17 mouse cellular contexts compared by ENCODE assay signal in the genomic region with DNA sequence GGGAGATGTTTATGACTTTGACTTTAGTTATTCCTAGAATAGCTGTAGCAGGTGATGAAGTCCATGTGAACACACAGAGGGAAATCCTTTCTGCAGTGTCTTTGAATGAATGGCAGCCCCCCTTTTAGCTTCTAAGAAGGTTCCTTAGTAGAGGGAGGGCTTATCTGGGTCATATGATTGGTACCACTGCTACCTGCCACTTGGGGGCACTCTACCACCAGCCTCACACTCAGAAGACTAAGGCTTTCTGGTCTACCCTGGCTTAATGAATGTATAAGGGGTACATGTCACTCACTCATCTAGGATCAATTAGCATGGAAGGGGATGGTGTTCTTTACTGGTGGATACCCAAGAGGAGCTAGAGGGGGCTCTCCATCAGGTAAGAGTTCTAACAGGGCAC. TPM values are rescaled to one million over a fixed set of nuclear protein-coding genes. Genes with fewer than 3 reads are reported as not detected.
A peak's percentile ranks its signal among the peaks of the same experiment; 100 is the strongest.
DNase-seq lines count a peak whose midpoint lies in the region; ATAC-seq and TF ChIP-seq lines count a peak whose summit lies in the region.
"Had no signal": no experiment of that assay in that cellular context is flagged by ENCODE, and none has a peak within 500 bp of the region (broad histone marks: within the 10 kb centered on the region; RNA-seq: fewer than 3 reads in every experiment).

No protein-coding gene starts in this region.

- H3K9ac ChIP-seq in liver, adult 2 months (ENCODE audit: low read depth, low read length) = no peak overlapping the region
- H3K9ac ChIP-seq in liver, embryonic 11.5 days (ENCODE audit: low read depth, low read length) = no peak overlapping the region
- no peak overlapping the region for H3K9ac ChIP-seq in CH12.LX (ENCODE audit: insufficient read depth, low read depth)
- H3K9ac ChIP-seq in forebrain, embryonic 16.5 days (replicated peaks; ENCODE audit: low read depth, low read length) = no peak overlapping the region
- H3K9ac ChIP-seq: lung, embryonic 15.5 days had no signal

- dilution Hi-C loops in CH12.LX (cut with MboI; ENCODE audit: extremely low pct_ligation_motif_present, extremely low pct_unique_long_range_greater_than_20kb, low sequenced_read_pairs) = no loop called here

- no peak for TF ChIP-seq POLR2A in liver, adult 2 months (IDR thresholded peaks at IDR 0.05; ENCODE audit: extremely low read depth, insufficient read depth, low read length)
- TF ChIP-seq POLR2A in CH12.LX (IDR thresholded peaks at IDR 0.05; ENCODE audit: low read depth, low read length) = no peak

- no peaks in the 10 kb centered on the region for H3K79me2 ChIP-seq in liver, adult 2 months (ENCODE audit: control insufficient read depth, insufficient read depth, low read length)
- no peaks in the 10 kb centered on the region for H3K79me2 ChIP-seq in CH12.LX (replicated peaks; ENCODE audit: control insufficient read depth, extremely low read depth, insufficient read depth, poor library complexity, severe bottlenecking)

- no peaks in the 10 kb centered on the region for H3K36me3 ChIP-seq in liver, adult 2 months (ENCODE audit: control insufficient read depth, insufficient read depth, low read length)
- H3K36me3 ChIP-seq in liver, embryonic 11.5 days (ENCODE audit: control insufficient read depth, insufficient read depth, low read length) = no peaks in the 10 kb centered on the region
- no peaks in the 10 kb centered on the region for H3K36me3 ChIP-seq in CH12.LX (replicated peaks in 1 of 2; ENCODE audit: control insufficient read depth in 1 of 2, insufficient read depth in 1 of 2, low read length in 1 of 2)
- no peaks in the 10 kb centered on the region for H3K36me3 ChIP-seq in forebrain, embryonic 16.5 days (ENCODE audit: control insufficient read depth, insufficient read depth)
- H3K36me3 ChIP-seq: lung, embryonic 15.5 days had no signal

- ATAC-seq in liver, embryonic 11.5 days (replicated peaks; ENCODE audit: low FRiP score) = no peak
- ATAC-seq in forebrain, embryonic 16.5 days = no peak

- no peak overlapping the region for H3K27ac ChIP-seq in liver, adult 2 months (replicated peaks; ENCODE audit: insufficient read depth, low read depth, low read length)
- no peak overlapping the region for H3K27ac ChIP-seq in liver, embryonic 11.5 days (ENCODE audit: low read depth, low read length)
- no peak overlapping the region for H3K27ac ChIP-seq in CH12.LX (ENCODE audit: insufficient read depth, low read depth)
- no peak overlapping the region for H3K27ac ChIP-seq in forebrain, embryonic 16.5 days (ENCODE audit: low read length)
- H3K27ac ChIP-seq: lung, embryonic 15.5 days had no signal

- no peak for TF ChIP-seq EP300 in CH12.LX (IDR thresholded peaks at IDR 0.05; ENCODE audit: low read length)

- DNase-seq in frontal cortex, postnatal 36 days (ENCODE audit: low spot score in 2 of 2) = peak; percentile 5 to 11
- DNase-seq in frontal cortex, postnatal 10 days (ENCODE audit: low spot score in 2 of 2) = no peak
- peak; percentile 45 for DNase-seq in liver, adult 2 months (ENCODE audit: extremely low read depth, low read depth, low spot score)
- no peak for DNase-seq in liver, embryonic 11.5 days (ENCODE audit: low spot score)
- peak; percentile 34 for DNase-seq in CH12.LX (ENCODE audit: extremely low read depth)
- peak; percentile 49 for DNase-seq in R1 (ENCODE audit: low read depth, low spot score)
- DNase-seq in urinary bladder, postnatal 25 days (ENCODE audit: low spot score) = no peak
- DNase-seq: cerebellum, adult 11-12 months; embryo, embryonic 11 days; kidney, adult 11 months had no signal

- no peaks in the 10 kb centered on the region for H3K27me3 ChIP-seq in liver, adult 2 months (ENCODE audit: control insufficient read depth, insufficient read depth, low read length)
- H3K27me3 ChIP-seq in liver, embryonic 11.5 days (replicated peaks; ENCODE audit: control insufficient read depth, insufficient read depth, low read length) = no peaks in the 10 kb centered on the region
- no peaks in the 10 kb centered on the region for H3K27me3 ChIP-seq in CH12.LX (replicated peaks)
- no peaks in the 10 kb centered on the region for H3K27me3 ChIP-seq in forebrain, embryonic 16.5 days (replicated peaks; ENCODE audit: control insufficient read depth, insufficient read depth, low read length)
- H3K27me3 ChIP-seq: lung, embryonic 15.5 days had no signal

- H3K9me3 ChIP-seq in liver, embryonic 11.5 days (ENCODE audit: control insufficient read depth, low read length) = no peaks in the 10 kb centered on the region
- peaks cover 4% of the 10 kb centered on the region for H3K9me3 ChIP-seq in CH12.LX (replicated peaks; ENCODE audit: low read length)
- H3K9me3 ChIP-seq in forebrain, embryonic 16.5 days (ENCODE audit: control insufficient read depth, low read length) = no peaks in the 10 kb centered on the region
- H3K9me3 ChIP-seq: lung, embryonic 15.5 days had no signal

- TF ChIP-seq RAD21 in CH12.LX (IDR thresholded peaks at IDR 0.05; ENCODE audit: low read depth, low read length) = peak; percentile 58

- TF ChIP-seq CTCF in liver, adult 2 months (IDR thresholded peaks at IDR 0.05; ENCODE audit: low read depth, low read length) = peak; percentile 75
- peak in 1 of 2 experiments; percentile 59 for TF ChIP-seq CTCF in CH12.LX (conservative IDR thresholded peaks at IDR 0.05 in 1 of 2, IDR thresholded peaks at IDR 0.05 in 1 of 2; ENCODE audit: low read depth in 2 of 2, low read length in 2 of 2)

- H3K4me2 ChIP-seq in liver, embryonic 11.5 days = no peak overlapping the region
- H3K4me2 ChIP-seq in CH12.LX (ENCODE audit: insufficient read depth, low read depth, poor library complexity, severe bottlenecking) = no peak overlapping the region
- H3K4me2 ChIP-seq in forebrain, embryonic 16.5 days (ENCODE audit: low read length) = no peak overlapping the region
- H3K4me2 ChIP-seq: lung, embryonic 15.5 days; midbrain, embryonic 11.5 days had no signal

- H3K4me1 ChIP-seq in liver, adult 2 months (ENCODE audit: control insufficient read depth, insufficient read depth, low read length) = no peaks in the 10 kb centered on the region
- H3K4me1 ChIP-seq in liver, embryonic 11.5 days (replicated peaks; ENCODE audit: control insufficient read depth, insufficient read depth, low read length) = no peaks in the 10 kb centered on the region
- no peaks in the 10 kb centered on the region for H3K4me1 ChIP-seq in CH12.LX (ENCODE audit: control insufficient read depth in 1 of 2, insufficient read depth in 2 of 2)
- H3K4me1 ChIP-seq in forebrain, embryonic 16.5 days (replicated peaks; ENCODE audit: control insufficient read depth, insufficient read depth, low read length) = peaks cover 9% of the 10 kb centered on the region; the same call in 1 of the 2 replicates

- in situ Hi-C loops in CH12.LX (cut with MboI; ENCODE audit: low pct_ligation_motif_present, low pct_unique_long_range_greater_than_20kb, low sequenced_read_pairs) = loop anchor here (25.0 kb wide), 3 partner anchors 288 to 1238 kb away; a partner anchor contains a TSS

- H3K4me3 ChIP-seq in liver, adult 2 months (ENCODE audit: insufficient read depth, low read depth, low read length) = no peak overlapping the region
- no peak overlapping the region for H3K4me3 ChIP-seq in liver, embryonic 11.5 days (ENCODE audit: low read depth, low read length)
- no peak overlapping the region for H3K4me3 ChIP-seq in CH12.LX (replicated peaks in 1 of 3; ENCODE audit: low read depth in 2 of 3, low read length in 2 of 3, poor library complexity in 1 of 3)
- no peak overlapping the region for H3K4me3 ChIP-seq in forebrain, embryonic 16.5 days (replicated peaks; ENCODE audit: low read length)
- H3K4me3 ChIP-seq: lung, embryonic 15.5 days had no signal

TF ChIP-seq in CH12.LX, 34 proteins besides CTCF, POLR2A, EP300 and RAD21:
- TF ChIP-seq HCFC1 (IDR thresholded peaks at IDR 0.05; ENCODE audit: low read depth, low read length) = no peak
- no peak for TF ChIP-seq NRF1 (IDR thresholded peaks at IDR 0.05; ENCODE audit: low read depth, low read length)
- no peak for TF ChIP-seq MAFK (IDR thresholded peaks at IDR 0.05; ENCODE audit: insufficient replicate concordance, low read length)
- TF ChIP-seq SMC3 (IDR thresholded peaks at IDR 0.05; ENCODE audit: low read depth, low read length) = peak; percentile 42

RNA-seq across cellular contexts. Expression of a gene that starts 24.7 kb away (rescaled TPM):
- total RNA-seq in liver, adult 2 months (2014; rRNA removed) = not detected in 2 replicates
- not detected in 2 replicates for polyA plus RNA-seq in liver, adult 2 months (2012; rRNA removed)
- not detected in 2 replicates for polyA plus RNA-seq in liver, embryonic 11.5 days (2014; fragmentation: Nextera tagmentation; extraction: Ambion mirVana)
- not detected in 2 replicates for total RNA-seq in CH12.LX (2012; rRNA removed)
- not detected in 2 replicates for total RNA-seq in CH12.LX (2014; rRNA removed)
- polyA plus RNA-seq in CH12.LX (2012; ENCODE audit: insufficient read length, low read depth) = not detected in 2 replicates
- polyA plus RNA-seq in forebrain, embryonic 16.5 days (2015; fragmentation: Nextera tagmentation; extraction: Ambion mirVana) = 20.5 and 28.7 TPM in 2 replicates
- total RNA-seq: hematopoietic stem cell, adult 5-6 weeks had no signal
- polyA plus RNA-seq: C2C12; lung, embryonic 15.5 days; spleen, adult 2 months; thymus, postnatal 0 days had no signal

Comparison
In these comparisons a context has a peak if more than half of its experiments do, and no peak if none do; other contexts are left out.
1. DNase-seq: peak in frontal cortex, postnatal 36 days (2 of 2), liver, adult 2 months (single experiment), CH12.LX (single experiment) and R1 (single experiment); none in frontal cortex, postnatal 10 days (0 of 2), liver, embryonic 11.5 days (single experiment) and urinary bladder, postnatal 25 days (single experiment).
2. RNA of a gene that starts 24.7 kb away (polyA plus RNA-seq): 20.5 to 28.7 TPM in forebrain, embryonic 16.5 days; not detected in liver, embryonic 11.5 days, not detected in liver, adult 2 months and not detected in CH12.LX; every median in the first group is over 10 times any median in the second.